Mouse (Mus musculus) mature B cell (primary cell): ENCODE data around the gene Lamtor4.

ENCODE experiments used
- in situ Hi-C: fragments of 300-500 bp; cut with MboI; formaldehyde crosslinking; loops from 2 replicates; pipeline ENCODE4 v1.14.3; 2019

Lamtor4 gene

DNA sequence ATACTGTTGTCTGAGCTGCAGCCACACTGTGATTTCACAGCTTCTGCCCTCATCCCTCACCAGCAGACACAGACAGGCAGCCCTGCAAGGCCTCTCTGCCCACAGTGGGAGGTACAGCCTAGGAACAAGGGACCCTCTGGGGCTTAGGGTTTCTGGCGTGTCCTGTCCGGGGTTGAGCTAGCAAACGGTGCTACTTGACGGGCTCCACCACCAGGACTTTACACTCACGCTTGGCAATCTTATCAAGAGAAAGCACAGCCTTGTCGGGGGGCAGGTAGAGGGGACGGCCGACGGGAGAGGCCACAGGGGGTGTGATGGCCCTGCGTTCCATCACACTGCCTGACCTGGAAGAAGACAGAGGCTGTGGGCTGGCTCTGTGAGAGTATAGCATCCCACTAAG is 4.8 kb downstream of the Lamtor4 start:
- in situ Hi-C loops: no loop called here

DNA sequence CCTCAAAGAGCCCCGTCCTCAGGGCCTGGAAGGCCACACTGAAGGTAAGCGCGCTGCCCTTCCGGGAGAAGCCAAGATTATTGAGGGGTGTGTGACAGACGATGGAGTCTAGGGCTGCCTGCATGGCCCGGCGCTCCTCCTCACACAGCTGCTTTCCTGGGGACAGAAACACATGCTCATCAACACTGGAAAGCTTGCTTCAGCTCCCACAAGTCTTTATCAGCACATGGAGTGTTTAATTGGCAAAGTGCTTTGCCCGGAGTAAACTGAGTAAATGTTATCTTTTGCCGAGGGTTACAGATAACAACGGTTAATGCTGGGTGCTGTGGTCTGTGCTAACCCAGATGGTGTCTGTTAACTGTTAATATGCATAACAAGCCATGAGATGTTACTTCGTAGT is 5.6 kb downstream of the Lamtor4 start:
- in situ Hi-C loops: no loop called here

DNA sequence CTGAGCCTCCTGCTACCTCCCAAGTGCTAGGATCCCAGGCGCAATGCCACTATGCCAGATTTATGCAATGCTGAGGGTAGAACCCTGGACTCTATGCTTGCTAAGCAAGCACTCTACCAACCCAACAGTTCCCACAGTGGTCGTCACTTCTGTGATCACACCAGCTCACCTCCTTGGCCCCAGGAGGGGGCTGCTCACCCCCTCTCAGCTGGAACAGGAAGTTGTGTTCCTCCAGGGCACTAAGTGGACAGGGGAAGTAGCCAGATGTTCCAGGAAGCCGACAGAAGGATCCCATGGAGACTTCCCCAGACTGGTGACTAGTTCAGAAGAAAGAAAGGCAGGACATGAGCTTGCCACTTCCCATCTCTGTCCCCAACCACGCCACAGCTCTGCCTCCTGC is 6.7 kb downstream of the Lamtor4 start:
- in situ Hi-C loops: no loop called here

GRCm38 (mm10) chr5:138262582-138263240 is 7.4 kb downstream of the Lamtor4 start:
- in situ Hi-C loops: no loop called here

- in situ Hi-C loops: no loop called here
Observed at GRCm38 (mm10) chr5:138263260-138264206, 8.3 kb downstream of the Lamtor4 start, which contains the start of gene BC037034. Gene BC037034 (minus strand): TSS chr5:138264033.

GRCm38 (mm10) chr5:138264207-138264578 is 8.9 kb downstream of the Lamtor4 start:
- in situ Hi-C loops: no loop called here

GRCm38 (mm10) chr5:138265712-138266111 is 10.4 kb downstream of the Lamtor4 start:
- in situ Hi-C loops: no loop called here

- in situ Hi-C loops: no loop called here
Observed at GRCm38 (mm10) chr5:138267114-138267513, 11.8 kb downstream of the Lamtor4 start.

DNA sequence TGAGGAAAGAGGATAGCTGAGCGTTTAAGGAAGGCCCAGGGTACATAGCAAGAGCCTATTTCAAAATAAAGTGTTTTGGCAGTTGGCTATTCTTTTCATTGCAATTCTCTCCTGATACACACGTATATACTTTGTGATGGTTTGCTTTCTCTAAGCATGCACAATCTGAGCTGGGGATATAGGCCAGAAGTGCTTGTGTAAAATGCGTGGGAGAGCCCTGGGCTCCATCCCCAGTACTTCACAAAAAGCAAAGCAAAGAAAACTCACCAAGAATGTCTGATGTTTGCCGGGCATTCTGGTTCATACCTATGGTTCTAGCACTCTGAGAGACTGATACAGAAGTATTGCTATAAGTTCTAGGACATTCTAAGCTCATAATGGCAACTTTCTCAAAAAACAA is 13.7 kb downstream of the Lamtor4 start:
- in situ Hi-C loops: no loop called here

DNA sequence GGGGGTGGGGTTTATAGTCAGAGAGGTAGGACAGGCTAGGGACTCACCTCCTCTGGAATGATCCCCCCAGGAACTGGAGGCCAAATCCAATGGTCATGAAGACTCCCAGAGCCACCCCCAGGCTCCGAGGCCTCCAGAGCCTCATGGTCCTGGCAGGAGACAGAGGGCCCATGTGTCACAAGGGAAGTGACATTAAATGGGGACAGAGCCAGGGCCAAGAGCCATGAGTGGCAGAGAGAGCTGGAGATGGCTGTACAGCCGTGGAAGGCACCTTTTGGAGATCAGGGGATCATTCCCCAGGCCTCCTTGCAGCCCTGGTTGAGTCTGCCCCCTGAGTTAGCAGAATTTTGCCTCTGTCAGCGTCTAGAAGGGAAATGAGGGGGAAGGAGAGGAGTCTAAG is 15.9 kb downstream of the Lamtor4 start:
- in situ Hi-C loops: no loop called here

GRCm38 (mm10) chr5:138272409-138272923 is 17.2 kb downstream of the Lamtor4 start, which contains the start of gene Gal3st4:
Gene Gal3st4 (minus strand): TSS chr5:138272840.
- in situ Hi-C loops: no loop called here

- in situ Hi-C loops: no loop called here
Observed at GRCm38 (mm10) chr5:138274186-138274585, 18.9 kb downstream of the Lamtor4 start.

DNA sequence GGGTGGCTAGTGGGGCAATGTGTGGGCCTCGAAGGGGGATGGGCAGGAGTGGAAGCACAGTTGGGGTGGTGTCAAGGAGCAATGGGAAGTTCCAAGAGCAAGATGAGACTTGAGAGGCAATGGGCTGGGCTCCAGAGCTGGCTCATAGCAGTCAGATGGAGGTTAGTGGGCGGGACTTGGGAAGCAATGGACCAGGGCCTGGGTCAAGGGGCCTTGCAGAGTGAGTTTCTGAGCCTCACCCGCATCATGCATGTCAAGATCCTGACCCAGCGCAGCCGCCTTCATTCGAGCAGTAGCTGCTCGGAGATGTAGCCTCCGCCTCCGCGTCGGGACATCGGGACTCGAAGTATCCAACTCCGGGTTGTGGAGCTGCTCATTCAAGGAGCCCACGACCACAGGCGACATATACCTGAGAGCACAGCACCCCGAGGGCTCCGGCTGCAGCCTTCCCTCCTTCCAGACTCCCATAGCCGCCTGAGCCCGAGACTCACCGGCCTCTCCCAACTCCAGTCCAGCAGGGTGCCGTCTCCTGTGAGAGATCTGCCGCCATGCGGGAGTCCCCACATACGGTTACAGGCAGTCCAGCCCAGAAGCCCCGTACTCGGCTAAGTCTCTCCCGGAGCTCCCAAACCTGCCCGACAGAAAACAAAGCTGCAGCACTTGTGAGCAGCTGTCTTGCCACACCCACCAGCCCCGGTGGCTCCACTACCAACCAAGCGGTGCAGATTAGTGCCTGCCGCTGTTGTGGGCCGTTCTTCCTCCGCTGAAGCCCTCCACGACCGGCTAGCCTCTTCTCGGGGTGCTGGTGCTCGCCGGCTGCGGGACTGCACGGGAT is 20.2 kb downstream of the Lamtor4 start:
- in situ Hi-C loops: no loop called here

DNA sequence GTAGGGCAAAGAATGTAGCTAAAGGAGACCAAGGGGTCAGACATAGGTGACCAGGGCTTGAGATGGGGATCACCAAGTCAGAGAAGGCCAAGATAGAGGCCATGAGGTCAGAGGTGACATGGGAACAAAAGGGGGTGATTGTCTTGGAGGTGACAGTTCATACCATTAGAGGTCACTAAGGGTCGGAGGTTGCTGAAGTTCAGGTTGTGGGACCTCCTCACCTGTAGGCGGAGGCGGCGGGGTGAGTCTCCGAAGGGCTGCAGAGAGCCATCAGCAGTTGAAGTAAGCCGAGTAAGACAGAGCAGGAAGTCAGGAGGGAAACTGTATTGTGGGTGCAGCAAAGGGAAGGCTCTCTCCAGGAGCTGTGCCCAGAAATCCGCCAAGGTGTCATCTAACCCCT is 22.7 kb downstream of the Lamtor4 start:
- in situ Hi-C loops: no loop called here

- in situ Hi-C loops: no loop called here
Observed at GRCm38 (mm10) chr5:138279585-138280424, 24.5 kb downstream of the Lamtor4 start, which contains the start of the genes Gm43720, Gpc2 and Stag3. Gene Gm43720 (minus strand): TSS chr5:138279958. Gene Gpc2 (minus strand): TSS chr5:138280005. Gene Stag3 (plus strand): TSS chr5:138280240.

DNA sequence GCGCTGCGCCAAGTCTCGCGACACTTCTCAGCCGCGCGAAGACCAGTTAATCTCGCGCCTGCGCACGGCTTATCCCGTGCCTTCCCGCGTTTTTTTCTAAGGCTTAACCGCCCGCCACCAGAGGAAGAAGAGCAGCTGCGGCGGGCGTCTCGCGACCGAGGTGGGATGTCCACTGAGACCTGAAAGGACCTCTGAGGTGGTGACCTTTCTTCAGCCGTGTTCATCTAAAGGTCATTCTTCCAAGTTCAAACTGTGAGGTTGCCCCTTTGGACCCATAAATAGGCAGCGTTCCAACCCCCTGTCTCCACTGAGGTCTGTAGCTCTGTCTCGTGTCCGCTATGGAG is 25.1 kb downstream of the Lamtor4 start:
- in situ Hi-C loops: no loop called here

DNA sequence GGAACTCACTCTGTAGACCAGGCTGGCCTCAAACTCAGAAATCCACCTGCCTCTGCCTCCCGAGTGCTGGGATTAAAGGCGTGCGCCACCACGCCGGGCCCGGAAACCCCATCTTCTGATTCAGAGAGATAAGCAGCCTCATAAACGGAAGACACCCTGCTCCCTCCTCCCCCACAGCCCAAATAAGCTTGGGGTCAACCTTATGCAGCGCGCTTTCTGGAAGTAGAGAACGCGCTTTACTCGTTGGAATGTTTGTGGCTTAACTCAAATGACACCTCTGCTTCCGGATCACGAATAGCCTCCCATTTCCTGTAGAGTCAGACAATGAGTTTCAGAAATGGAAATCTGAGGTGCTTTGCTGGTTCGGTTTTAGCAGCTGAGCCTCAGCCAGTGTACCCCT is 25.5 kb downstream of the Lamtor4 start:
- in situ Hi-C loops: no loop called here

GRCm38 (mm10) chr5:138281798-138282197 is 26.5 kb downstream of the Lamtor4 start:
- in situ Hi-C loops: no loop called here

GRCm38 (mm10) chr5:138283540-138283939 is 28.3 kb downstream of the Lamtor4 start:
- in situ Hi-C loops: no loop called here

DNA sequence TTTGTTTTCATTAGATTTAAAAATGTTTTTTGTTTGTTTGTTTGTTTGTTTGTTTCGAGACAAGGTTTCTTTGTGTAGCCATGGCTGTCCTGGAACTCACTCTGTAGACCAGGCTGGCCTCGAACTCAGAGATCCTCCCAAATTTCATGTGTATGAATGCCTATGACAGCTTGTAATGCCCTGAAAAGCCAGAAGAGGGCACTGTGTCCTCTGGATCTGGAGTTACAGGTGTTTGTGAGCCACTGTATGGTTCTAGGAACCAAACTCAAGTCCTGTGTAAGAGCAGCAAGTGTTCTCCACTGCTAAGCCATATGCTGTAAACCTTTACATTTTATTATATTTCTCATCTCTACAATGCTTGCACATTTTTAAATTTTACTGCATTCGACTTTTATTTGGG is 32.6 kb downstream of the Lamtor4 start:
- in situ Hi-C loops: no loop called here

DNA sequence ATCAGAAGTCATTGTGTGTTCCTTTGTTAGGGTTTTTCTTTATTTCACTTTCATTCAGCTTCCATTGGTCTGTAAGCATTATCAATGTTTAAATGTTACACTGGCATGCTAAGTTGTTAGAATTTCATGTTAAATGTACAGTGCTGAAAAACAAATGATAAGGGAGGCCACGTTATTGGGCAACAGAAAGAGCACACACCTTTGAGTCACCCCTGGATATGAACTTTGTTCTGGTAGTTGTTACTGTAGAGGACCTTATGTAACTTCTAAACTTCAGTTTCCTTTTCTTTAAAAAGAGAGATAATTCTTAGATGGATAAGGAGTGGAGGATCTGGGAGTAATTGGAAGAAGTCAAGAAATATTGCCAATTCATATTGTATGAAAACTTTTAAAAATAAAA is 36.4 kb downstream of the Lamtor4 start:
- in situ Hi-C loops: no loop called here
